Mouse (Mus musculus) forebrain, embryonic 11.5 days (tissue): ENCODE data around the gene Lhfp. TPM values are rescaled to one million over a fixed set of nuclear protein-coding genes. Genes with fewer than 3 reads are reported as not detected.
"Not testable (repeated sequence)": the region's sequence is repeated elsewhere in the genome, so short reads cannot be mapped to it uniquely, and the experiment has no call there.

Source experiments
- ATAC-seq: fragments of 200-750 bp; cut with Nextera tagmentation; replicated peaks from 2 replicates; pipeline ENCODE4 v1.8.0; 2017; ENCODE audit warnings: moderate TSS enrichment; ENCODE audit not compliant: low FRiP score
- DNase-seq: peaks from one replicate; pipeline ENCODE4 v3.0.0-alpha.2; 2017; ENCODE audit warnings: low spot score
- H3K27ac ChIP-seq: fragments of 300-500 bp; sonication (generic); 2 replicates; pipeline ENCODE4 v1.5.1; 2014; ENCODE audit warnings: low read depth, low read length
- H3K27me3 ChIP-seq: fragments of 300-500 bp; sonication (generic); 2 replicates; pipeline ENCODE4 v1.6.1; 2014; ENCODE audit warnings: mild to moderate bottlenecking, low read length, mixed read lengths; ENCODE audit not compliant: control insufficient read depth, insufficient read depth
- H3K36me3 ChIP-seq: fragments of 300-500 bp; sonication (generic); 2 replicates; pipeline ENCODE4 v1.6.1; 2014; ENCODE audit warnings: mild to moderate bottlenecking, low read length, moderate library complexity, mixed read lengths; ENCODE audit not compliant: control insufficient read depth, insufficient read depth
- H3K4me1 ChIP-seq: fragments of 300-500 bp; sonication (generic); replicated peaks from 2 replicates; pipeline ENCODE4 v1.6.1; 2014; ENCODE audit warnings: low read length, mixed read lengths; ENCODE audit not compliant: control insufficient read depth, insufficient read depth
- H3K4me2 ChIP-seq: fragments of 300-500 bp; sonication (generic); 2 replicates; pipeline ENCODE4 v1.6.1; 2014; ENCODE audit warnings: low read depth, mild to moderate bottlenecking, low read length, moderate library complexity, mixed read lengths; ENCODE audit not compliant: severe bottlenecking
- H3K4me3 ChIP-seq: fragments of 300-500 bp; sonication (generic); 2 replicates; pipeline ENCODE4 v1.5.1; 2014; ENCODE audit warnings: low read depth, low read length
- H3K9ac ChIP-seq: fragments of 300-500 bp; sonication (generic); 2 replicates; pipeline ENCODE4 v1.6.1; 2014; ENCODE audit warnings: low read length
- H3K9me3 ChIP-seq: fragments of 300-500 bp; sonication (generic); 2 replicates; pipeline ENCODE4 v1.6.1; 2016; ENCODE audit warnings: low read length, mixed read lengths; ENCODE audit not compliant: control insufficient read depth
- WGBS: fragments of 180-500 bp; shearing (Covaris S2); extraction: QIAGEN DNeasy Blood & Tissue Kit; methylation state at CpG from one replicate; pipeline ENCODE4 v1.1.7; 2014; 5-methylcytosine and 5-hydroxymethylcytosine counted together
- polyA plus RNA-seq: library from polyadenylated mRNA; unstranded; fragments of >200 nt; fragmentation: Nextera tagmentation; extraction: Ambion mirVana; gene quantifications from 2 replicates; pipeline ENCODE4 v1.2.1, GENCODE M21; 2014

Gene Lhfp
- polyA plus RNA-seq, 1 experiment from 2014 or later = 24.8 TPM

DNA sequence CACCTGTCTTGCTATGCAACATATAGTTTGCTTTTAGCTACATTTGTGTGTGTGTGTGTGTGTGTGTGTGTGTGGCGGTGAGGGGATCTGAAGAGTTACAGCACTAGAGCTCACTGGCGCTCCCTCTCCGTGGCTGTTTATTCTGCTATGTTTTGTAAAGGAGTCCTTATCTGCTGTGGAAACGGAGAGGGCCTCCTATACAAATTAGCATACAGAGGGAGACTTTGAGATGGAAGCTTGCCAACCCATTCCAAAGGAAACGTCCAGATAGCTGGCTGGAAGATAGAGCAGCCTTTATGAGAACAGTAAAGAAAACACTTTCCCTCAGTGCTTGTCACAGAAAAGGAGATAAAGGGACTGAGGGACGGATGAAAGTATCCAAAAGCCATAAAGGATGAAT is 184.4 kb downstream of the Lhfp start:
- no peak for DNase-seq
- Histone ChIP-seq H3K27me3 (no peaks in the 10 kb centered on the region), H3K4me3 (no peak overlapping the region), H3K27ac (no peak overlapping the region), H3K4me1 (no peaks in the 10 kb centered on the region), H3K9ac (no peak overlapping the region), H3K36me3 (no peaks in the 10 kb centered on the region), H3K4me2 (no peak overlapping the region), H3K9me3 (no peaks in the 10 kb centered on the region)
- WGBS = 62% methylated on average over 6 of the region's 6 CpGs
- ATAC-seq = no peak

GRCm38 (mm10) chr3:53226223-53226622 is 184.9 kb downstream of the Lhfp start:
- DNase-seq (no peak), ATAC-seq (no peak)
- Histone ChIP-seq H3K27ac (no peak overlapping the region), H3K4me2 (no peak overlapping the region), H3K9me3 (no peaks in the 10 kb centered on the region), H3K4me1 (no peaks in the 10 kb centered on the region), H3K4me3 (no peak overlapping the region), H3K9ac (no peak overlapping the region), H3K27me3 (no peaks in the 10 kb centered on the region), H3K36me3 (no peaks in the 10 kb centered on the region)
- WGBS = 90% methylated on average over 6 of the region's 6 CpGs

GRCm38 (mm10) chr3:53227866-53228265 is 186.5 kb downstream of the Lhfp start:
- no peak overlapping the region for H3K27ac ChIP-seq
- no peak for DNase-seq
- no peak overlapping the region for H3K9ac ChIP-seq
- H3K27me3 ChIP-seq = no peaks in the 10 kb centered on the region
- H3K4me2 ChIP-seq = no peak overlapping the region
- no peak for ATAC-seq
- H3K9me3 ChIP-seq = no peaks in the 10 kb centered on the region
- no peaks in the 10 kb centered on the region for H3K4me1 ChIP-seq
- H3K4me3 ChIP-seq = no peak overlapping the region
- no peaks in the 10 kb centered on the region for H3K36me3 ChIP-seq

- 67% methylated on average over 3 of the region's 3 CpGs for WGBS
- Histone ChIP-seq H3K4me3 (no peak overlapping the region), H3K27me3 (no peaks in the 10 kb centered on the region), H3K27ac (no peak overlapping the region), H3K36me3 (no peaks in the 10 kb centered on the region), H3K9me3 (no peaks in the 10 kb centered on the region; the same call in 1 of the 2 replicates), H3K9ac (no peak overlapping the region), H3K4me1 (no peaks in the 10 kb centered on the region), H3K4me2 (no peak overlapping the region)
- DNase-seq (no peak), ATAC-seq (no peak)
Observed at GRCm38 (mm10) chr3:53230562-53230961, 189.2 kb downstream of the Lhfp start.

GRCm38 (mm10) chr3:53231112-53231511 is 189.8 kb downstream of the Lhfp start:
- ATAC-seq = no peak
- H3K4me3 ChIP-seq = no peak overlapping the region
- DNase-seq = no peak
- H3K9me3 ChIP-seq = no peaks in the 10 kb centered on the region; the same call in 1 of the 2 replicates
- H3K9ac ChIP-seq = no peak overlapping the region
- 61% methylated on average over 3 of the region's 3 CpGs for WGBS
- no peaks in the 10 kb centered on the region for H3K4me1 ChIP-seq
- no peaks in the 10 kb centered on the region for H3K36me3 ChIP-seq
- no peaks in the 10 kb centered on the region for H3K27me3 ChIP-seq
- H3K27ac ChIP-seq = no peak overlapping the region
- no peak overlapping the region for H3K4me2 ChIP-seq

DNA sequence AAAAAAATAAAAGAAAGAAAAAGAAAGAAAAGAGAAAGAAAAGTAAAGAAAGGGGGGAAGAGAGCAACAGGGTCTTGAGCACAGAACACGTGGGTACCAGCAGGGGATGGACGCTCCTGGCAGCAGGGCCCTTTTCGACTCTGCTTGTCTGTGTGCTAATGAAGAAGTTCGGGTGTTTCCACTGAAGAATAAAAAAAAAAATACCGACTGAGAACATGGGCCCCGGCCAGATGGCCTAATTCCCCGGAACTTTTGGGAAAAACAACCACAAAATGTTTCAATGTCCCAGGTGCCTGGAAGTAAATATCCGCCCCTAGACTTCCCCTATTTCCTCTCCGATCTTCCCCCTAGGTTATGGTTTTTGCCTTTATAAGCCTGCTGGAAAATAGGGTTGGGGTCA is 191.1 kb downstream of the Lhfp start:
- H3K9ac ChIP-seq, DNase-seq, H3K4me2 ChIP-seq, H3K9me3 ChIP-seq, H3K27me3 ChIP-seq, ATAC-seq, H3K4me3 ChIP-seq, H3K27ac ChIP-seq, H3K4me1 ChIP-seq, H3K36me3 ChIP-seq: not testable (repeated sequence)
- WGBS = 91% methylated on average over 9 of the region's 9 CpGs

DNA sequence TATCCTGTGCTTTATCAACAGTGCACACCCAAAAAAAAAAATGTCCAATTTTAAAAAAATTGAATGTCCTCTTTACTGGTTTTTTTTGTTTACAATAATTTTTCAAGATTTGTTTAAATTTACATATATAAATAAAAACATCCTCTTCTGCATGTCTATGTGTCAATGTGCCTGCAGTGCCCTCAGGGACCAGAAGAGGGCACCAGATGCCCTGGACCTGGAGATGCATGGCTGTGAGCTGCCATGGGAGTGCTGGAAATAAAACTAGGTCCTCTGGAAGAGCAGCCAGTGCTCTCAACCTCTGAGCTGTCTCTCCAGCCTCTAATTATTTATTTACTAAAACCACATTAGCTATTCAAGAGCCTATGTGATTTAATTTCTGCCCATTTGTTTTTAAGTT is 193.4 kb downstream of the Lhfp start:
- Histone ChIP-seq H3K36me3 (no peaks in the 10 kb centered on the region), H3K4me1 (no peaks in the 10 kb centered on the region), H3K9me3 (no peaks in the 10 kb centered on the region; the same call in 1 of the 2 replicates), H3K27ac (no peak overlapping the region), H3K27me3 (no peaks in the 10 kb centered on the region), H3K9ac (no peak overlapping the region), H3K4me2 (no peak overlapping the region), H3K4me3 (no peak overlapping the region)
- no peak for ATAC-seq
- no peak for DNase-seq

- 89% methylated on average over 4 of the region's 4 CpGs for WGBS
- H3K27ac ChIP-seq = no peak overlapping the region
- no peak overlapping the region for H3K4me2 ChIP-seq
- DNase-seq (no peak), ATAC-seq (no peak)
- no peak overlapping the region for H3K9ac ChIP-seq
- H3K4me3 ChIP-seq = no peak overlapping the region
- no peaks in the 10 kb centered on the region for H3K36me3 ChIP-seq
- H3K9me3 ChIP-seq = no peaks in the 10 kb centered on the region; the same call in 1 of the 2 replicates
- H3K27me3 ChIP-seq = no peaks in the 10 kb centered on the region
- H3K4me1 ChIP-seq = no peaks in the 10 kb centered on the region
Observed at GRCm38 (mm10) chr3:53236471-53236870, 195.1 kb downstream of the Lhfp start.

DNA sequence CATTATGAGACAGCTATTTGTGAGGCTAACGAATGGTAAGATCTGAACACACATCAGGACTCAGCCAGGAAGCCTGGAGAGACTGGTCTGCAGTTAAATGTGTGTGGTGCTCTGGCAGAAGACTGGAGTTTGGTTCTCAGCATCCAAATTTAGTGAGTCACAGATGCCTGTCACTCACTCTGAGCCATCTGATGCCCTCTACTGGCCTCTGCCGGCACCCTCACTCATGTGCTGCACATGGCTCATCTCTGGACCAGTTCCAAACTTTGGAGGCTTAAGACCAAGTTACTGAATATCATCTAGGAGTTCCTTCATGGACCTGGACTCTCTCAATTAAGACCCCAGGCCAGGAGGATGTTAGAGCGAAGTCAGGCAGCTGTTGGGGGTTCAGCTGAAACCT is 198.8 kb downstream of the Lhfp start:
- ATAC-seq (no peak), DNase-seq (no peak)
- H3K4me1 ChIP-seq = no peaks in the 10 kb centered on the region
- no peak overlapping the region for H3K27ac ChIP-seq
- WGBS = 91% methylated on average over 3 of the region's 3 CpGs
- H3K27me3 ChIP-seq = no peaks in the 10 kb centered on the region
- no peak overlapping the region for H3K4me3 ChIP-seq
- no peak overlapping the region for H3K9ac ChIP-seq
- H3K9me3 ChIP-seq = no peaks in the 10 kb centered on the region
- no peak overlapping the region for H3K4me2 ChIP-seq
- no peaks in the 10 kb centered on the region for H3K36me3 ChIP-seq
